Mouse (Mus musculus): ENCODE measurements at regions not wholly inside any gene's neighbourhood (a gene's known extent, or its start where the extent isn't known, plus 50 kb on each side); places are given as distances from the start of the nearest gene placed in this dataset.
A peak's percentile ranks its signal among the peaks of the same experiment; 100 is the strongest.
"Not testable (repeated sequence)": the region's sequence is repeated elsewhere in the genome, so short reads cannot be mapped to it uniquely, and the experiment has no call there.

DNA sequence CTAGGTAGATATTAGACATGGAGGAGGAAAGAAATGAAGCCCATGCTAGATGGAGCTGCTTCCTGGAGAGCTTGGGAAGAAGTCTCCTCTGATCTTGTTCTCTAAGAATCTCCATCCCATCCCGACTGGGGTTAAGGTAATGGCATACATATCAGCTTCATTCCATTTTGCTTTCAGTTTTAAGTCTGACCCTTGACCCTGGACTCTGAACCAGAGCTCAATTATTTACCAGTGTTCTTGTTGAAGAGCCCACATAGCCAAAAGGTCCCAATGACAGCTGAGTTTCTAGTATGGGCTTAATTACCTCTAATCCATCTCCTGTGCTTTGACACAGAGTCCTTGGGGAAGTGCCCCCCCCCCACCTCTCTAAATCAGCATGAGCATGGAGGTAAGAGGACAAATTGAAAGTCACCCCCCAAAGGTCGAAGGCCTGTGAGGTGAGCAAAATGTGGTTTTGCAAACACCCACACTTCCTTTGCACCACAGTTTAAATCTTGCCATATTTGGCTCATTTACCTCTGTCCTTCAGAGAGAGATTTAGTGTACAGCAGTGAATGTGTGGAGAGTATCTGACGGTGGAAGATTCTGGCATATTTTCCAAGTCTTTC, 371.5 kb downstream of the Ets1 start:
- no peak for DNase-seq (ENCODE audit: low spot score)

GRCm38 (mm10) chr9:33011241-33011640, 375.2 kb downstream of the Ets1 start:
- DNase-seq (ENCODE audit: low spot score), result no peak

DNA sequence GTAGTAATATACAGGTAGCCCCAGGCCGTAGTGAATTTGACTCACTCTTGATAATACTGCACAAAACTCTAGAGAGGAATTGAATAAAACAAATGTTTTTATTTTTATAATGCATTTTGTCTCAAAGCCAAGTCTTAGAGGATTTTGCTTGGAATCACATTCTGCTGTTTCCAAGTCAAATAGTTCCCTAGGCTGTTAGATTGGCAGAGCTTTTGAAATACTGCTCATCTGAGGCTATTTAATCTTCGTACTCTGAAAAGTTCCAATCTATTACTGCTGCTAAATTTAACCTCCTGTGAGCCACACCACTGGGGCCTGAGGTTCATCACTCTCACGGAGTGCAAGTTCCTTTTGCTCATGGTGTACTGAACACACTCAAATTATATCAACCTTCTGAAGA, 399.4 kb downstream of the Ets1 start:
- DNase-seq (ENCODE audit: low spot score), result no peak

DNA sequence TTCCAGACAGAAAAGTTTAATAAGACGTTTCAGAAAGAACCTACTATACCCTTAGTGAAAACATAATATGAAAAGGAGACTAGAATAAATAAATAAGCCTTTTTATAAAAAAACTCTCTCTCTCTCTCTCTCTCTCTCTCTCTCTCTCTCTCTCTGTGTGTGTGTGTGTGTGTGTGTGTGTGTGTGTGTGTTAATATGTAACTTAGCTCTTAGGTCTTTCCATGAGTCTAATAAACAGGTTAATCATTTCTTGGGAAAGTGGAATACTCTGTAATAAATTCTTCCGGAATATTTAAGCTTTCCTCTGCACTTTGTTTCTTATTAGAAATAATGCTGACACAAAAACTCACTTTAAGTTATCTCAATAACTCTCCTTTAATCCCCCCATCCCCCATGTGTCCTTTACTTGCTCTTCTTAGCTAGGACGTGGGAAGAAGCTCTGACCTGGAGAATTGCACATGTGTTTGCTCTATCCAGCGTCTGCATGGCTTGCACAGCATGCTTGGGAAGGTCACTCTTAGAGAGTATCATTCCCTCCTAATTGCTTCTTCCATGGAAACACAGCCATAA, 403.3 kb downstream of the Ets1 start:
- no peak for DNase-seq (ENCODE audit: low spot score)

DNA sequence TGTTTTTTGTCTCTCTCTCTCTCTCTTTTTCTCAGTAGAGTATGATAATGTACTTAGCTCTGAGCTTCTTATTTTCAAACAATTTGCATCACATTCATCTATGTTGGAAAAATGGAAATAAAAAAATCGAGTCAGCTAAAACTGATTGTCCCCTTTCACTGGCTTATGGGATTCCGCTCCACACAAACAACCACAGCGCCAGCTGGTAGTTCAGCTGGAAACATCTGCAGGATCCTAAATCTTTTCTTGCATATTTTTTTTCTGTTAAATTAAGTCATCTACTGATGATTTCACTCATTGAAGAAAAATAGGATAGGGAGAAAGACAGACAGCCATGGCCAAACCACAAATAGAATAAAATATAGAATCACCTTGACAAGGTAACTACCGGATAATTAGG, 414.8 kb downstream of the Ets1 start:
- no peak for DNase-seq (ENCODE audit: low spot score)

GRCm38 (mm10) chr9:33060636-33061264, 424.7 kb downstream of the Ets1 start:
- peak; percentile 2 for DNase-seq (ENCODE audit: low spot score)

DNA sequence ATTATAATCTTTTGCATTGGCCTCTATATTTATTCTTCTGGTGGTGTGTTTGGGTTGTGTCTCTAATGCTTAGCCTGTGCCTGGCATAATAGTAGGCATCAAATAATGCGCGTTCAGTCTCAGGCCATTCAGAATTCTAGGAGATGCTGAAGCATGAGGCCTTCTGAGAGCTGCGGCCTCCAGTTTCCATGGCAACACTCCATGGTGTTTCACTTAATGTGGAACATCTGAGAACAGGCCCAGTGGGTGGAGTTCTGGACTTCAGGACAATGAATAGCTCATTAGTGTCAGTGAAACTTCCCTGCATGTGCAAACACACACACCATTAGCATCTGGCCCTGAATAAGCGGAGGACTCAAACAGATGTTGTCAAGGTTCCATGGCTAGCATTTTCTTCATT, 426.5 kb downstream of the Ets1 start:
- no peak for DNase-seq (ENCODE audit: low spot score)

GRCm38 (mm10) chr9:33065331-33065730, 429.3 kb downstream of the Ets1 start:
- DNase-seq (ENCODE audit: low spot score), result no peak

DNA sequence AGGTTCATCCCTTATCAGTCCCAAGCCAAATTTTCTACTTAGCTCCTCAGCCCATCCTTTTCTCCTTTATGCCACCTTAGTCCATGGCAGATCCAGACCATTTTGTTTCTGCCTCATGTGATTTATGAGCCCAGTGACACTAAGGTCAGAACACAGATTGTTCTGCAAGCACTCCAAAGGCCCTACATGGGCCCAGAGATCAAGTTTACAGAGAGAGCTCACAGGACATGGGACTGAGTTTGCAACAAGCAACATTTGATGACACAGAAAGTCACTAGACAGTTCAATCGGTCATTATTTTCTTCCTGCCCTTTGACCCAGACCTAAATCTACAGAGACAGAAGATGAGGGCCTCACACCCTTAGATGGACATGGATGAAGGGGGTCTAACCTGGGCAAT, 431.5 kb downstream of the Ets1 start:
- no peak for DNase-seq (ENCODE audit: low spot score)

GRCm38 (mm10) chr9:33070116-33070515, 434.1 kb downstream of the Ets1 start:
- DNase-seq (ENCODE audit: low spot score), result no peak

- DNase-seq (ENCODE audit: low spot score), result no peak
Measured at GRCm38 (mm10) chr9:33080271-33080670, 444.2 kb downstream of the Ets1 start.

- peak; percentile 28 for DNase-seq (ENCODE audit: low spot score)
Measured at GRCm38 (mm10) chr9:33080774-33081173, 444.8 kb downstream of the Ets1 start.

DNA sequence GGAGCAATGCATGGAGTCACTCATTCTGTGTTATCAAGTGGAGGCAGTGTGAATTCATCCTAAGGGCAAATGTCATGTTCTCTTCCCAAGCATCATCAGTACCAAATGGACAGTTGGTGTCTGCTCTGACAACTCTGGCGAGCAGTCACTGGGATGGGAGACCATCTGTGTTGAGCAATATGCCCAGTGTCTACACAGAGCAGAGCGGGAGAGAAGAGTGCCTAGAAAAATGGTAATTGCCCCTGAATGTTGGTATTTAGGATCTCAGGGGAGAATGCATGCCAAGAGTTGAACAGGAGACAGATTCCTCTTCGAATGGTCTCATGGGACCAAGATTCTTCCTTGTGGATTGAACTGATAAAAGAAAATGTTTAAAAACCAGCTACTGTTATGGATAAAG, 454.0 kb downstream of the Ets1 start:
- no peak for DNase-seq (ENCODE audit: low spot score)

GRCm38 (mm10) chr9:33091664-33092063, 455.6 kb downstream of the Ets1 start:
- DNase-seq (ENCODE audit: low spot score), result no peak

GRCm38 (mm10) chr9:33095654-33096053, 459.6 kb downstream of the Ets1 start:
- DNase-seq (ENCODE audit: low spot score), result peak; percentile 73

DNA sequence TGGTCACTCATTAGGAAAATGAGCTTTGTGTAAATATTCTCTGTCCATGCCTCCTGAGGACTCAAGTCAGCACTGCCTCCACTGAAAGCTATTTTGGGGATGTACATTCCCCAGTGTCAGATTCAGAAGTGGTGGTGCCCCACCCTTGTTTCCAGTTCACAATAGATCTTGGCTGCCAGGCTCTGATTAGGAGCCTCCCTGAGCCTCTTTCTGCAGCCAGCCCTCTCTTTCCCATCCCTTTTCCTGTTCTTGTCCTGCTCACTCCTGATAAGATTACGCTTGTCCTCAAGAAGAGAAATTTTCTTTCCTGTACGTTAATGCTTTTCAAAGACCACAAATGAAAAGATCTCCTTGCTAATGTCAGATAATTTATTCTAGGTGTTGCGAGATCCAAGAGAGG, 465.2 kb downstream of the Ets1 start:
- DNase-seq (ENCODE audit: low spot score), result peak; percentile 65

GRCm38 (mm10) chr9:33104623-33105074, 468.6 kb downstream of the Ets1 start:
- no peak for DNase-seq (ENCODE audit: low spot score)

DNA sequence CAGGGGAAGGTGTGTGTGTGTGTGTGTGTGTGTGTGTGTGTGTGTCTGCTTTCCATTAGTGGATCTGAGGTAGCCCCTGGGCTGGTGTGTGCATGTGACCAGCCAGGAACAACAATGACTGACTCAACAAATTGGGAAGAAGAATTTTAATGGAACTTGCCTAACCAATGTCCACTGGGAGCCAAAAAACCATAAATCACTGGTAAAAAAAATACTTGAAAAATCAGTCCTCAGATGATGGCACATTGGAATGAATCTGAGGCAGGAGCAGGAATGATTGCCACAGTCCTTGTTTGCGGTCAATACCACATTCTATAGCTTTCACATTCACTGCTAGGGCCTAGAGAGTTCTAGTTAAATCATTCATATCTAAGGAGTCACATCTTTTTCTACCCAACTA, 487.8 kb downstream of the Ets1 start:
- no peak for DNase-seq (ENCODE audit: low spot score)

DNA sequence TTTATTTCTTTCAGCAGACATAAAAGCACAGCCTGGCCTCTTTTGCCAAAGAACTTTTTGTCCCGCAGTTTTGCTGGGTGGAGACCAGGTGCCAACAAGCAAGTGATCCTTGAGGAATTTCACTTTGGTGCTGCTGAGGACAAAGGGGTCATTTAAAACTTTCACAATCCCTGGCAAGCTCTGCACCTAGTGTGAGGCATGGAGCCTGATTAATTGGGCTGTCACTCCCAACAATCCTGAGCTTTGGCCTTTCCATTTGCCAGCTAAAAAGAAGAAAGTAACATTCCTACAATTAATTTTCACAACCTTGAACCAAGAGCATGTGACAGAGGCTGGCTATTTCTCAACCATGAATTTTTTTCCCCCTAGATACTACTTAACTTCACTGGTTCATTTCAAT, 516.2 kb downstream of the Ets1 start:
- peak; percentile 1 for DNase-seq (ENCODE audit: low spot score)

GRCm38 (mm10) chr9:33168159-33168558, 532.1 kb downstream of the Ets1 start:
- DNase-seq (ENCODE audit: low spot score), result no peak

DNA sequence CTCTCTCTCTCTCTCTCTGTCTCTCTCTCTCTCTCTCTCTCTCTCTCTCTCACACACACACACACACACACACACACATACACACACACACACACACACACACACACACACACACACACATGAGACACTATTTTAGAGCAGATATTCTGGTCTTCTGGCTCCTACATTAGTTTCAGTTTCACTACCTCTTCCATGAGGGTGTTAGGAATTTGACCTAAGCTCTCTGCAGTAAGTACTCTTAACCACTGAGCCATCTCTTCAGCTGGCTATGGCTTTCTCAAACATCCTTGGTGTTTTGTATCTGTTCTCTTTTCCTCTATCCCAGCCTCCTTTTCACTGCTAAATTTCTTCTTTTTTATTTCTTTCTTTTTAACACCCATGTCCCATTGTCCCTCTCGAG, 533.1 kb downstream of the Ets1 start:
- not testable (repeated sequence) for DNase-seq (ENCODE audit: low spot score)

- DNase-seq (ENCODE audit: low spot score), result no peak
Measured at GRCm38 (mm10) chr9:33180066-33180465, 544.0 kb downstream of the Ets1 start.

DNA sequence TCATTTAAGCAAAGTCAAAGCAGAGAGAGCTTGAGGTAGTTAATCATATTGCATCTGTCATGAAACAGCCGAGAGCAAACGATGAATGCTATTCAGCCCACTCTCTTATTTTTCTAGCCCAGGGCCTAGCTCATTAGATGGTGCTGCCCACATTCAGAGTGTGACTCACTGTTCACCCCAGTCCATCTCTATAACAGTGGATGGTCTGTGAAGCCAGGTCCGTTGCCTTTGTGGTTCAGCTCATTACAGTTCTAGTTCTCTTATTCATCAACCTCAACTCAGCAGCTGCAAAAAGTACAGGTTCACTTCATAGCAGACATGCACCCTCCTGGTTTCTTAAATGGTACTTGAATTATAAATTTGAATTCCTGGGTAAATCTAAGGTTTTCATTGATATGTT, 551.2 kb downstream of the Ets1 start:
- no peak for DNase-seq (ENCODE audit: low spot score)

- DNase-seq (ENCODE audit: low spot score), result no peak
Measured at GRCm38 (mm10) chr9:33209083-33209482, 573.1 kb downstream of the Ets1 start.
